ENCODE assay signal across 8 mouse cellular contexts in the genomic region with DNA sequence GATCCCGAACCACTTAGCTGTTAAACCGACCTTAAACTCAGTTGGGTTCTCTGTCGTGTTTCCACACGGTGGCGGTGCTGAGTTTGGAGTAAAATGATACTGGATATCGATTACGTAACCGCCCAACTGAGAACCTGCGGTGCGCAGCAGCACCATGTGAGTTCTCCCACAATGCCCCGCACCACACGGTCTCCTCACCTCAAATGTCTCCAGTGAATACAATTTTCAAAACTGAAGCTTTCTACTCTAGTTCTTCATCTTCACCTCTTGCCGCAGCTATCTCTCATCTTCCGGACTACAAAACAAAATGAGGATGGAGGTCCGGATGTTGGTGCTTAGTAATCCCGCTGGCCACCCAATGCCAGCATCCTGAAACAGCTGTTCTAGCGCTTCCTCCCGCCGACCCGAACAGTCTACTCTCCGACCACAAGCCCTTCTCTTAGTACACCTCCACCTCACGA. TPM values are rescaled to one million over a fixed set of nuclear protein-coding genes. Genes with fewer than 3 reads are reported as not detected.
DNase-seq lines count a peak whose midpoint lies in the region; ATAC-seq lines count a peak whose summit lies in the region.

No protein-coding gene starts in this region.

- peak overlapping the region; percentile 85 for H3K27ac ChIP-seq in forebrain, embryonic 10.5 days
- H3K27ac ChIP-seq in heart, embryonic 15.5 days, result no peak overlapping the region
- no peak overlapping the region for H3K27ac ChIP-seq in liver, embryonic 12.5 days
- H3K27ac ChIP-seq in stomach, embryonic 14.5 days (ENCODE audit: low read length), result no peak overlapping the region

- peak; percentile 65 to 81 for DNase-seq in CD8-positive naive resting alpha-beta T cell, adult 2 months (ENCODE audit: low read depth in 2 of 2, low spot score in 2 of 2)
- peak; percentile 68 for DNase-seq in c-Kit-positive CD71-negative TER-119-negative erythroid progenitor cells, embryonic 14.5 days (ENCODE audit: low read depth)
- peak; percentile 80 for DNase-seq in forebrain, embryonic 10.5 days (ENCODE audit: extremely low spot score, low spot score)
- DNase-seq in kidney, postnatal 14 days, result peak; percentile 87
- DNase-seq in natural killer cell, adult 2 months (ENCODE audit: low spot score in 2 of 2), result peak; percentile 67 to 80

- peaks cover 10% of the 10 kb centered on the region for H3K27me3 ChIP-seq in forebrain, embryonic 10.5 days (ENCODE audit: poor library complexity, severe bottlenecking)
- H3K27me3 ChIP-seq in heart, embryonic 15.5 days, result peaks cover 11% of the 10 kb centered on the region; the same call in 1 of the 2 replicates
- H3K27me3 ChIP-seq in liver, embryonic 12.5 days (replicated peaks), result peaks cover 4% of the 10 kb centered on the region; the same call in 1 of the 2 replicates
- H3K27me3 ChIP-seq in stomach, embryonic 14.5 days (ENCODE audit: control insufficient read depth, insufficient read depth, low read length), result no peaks in the 10 kb centered on the region

- peak overlapping the region; percentile 77 for H3K4me2 ChIP-seq in heart, embryonic 15.5 days
- H3K4me2 ChIP-seq in liver, embryonic 12.5 days, result peak overlapping the region; percentile 76
- H3K4me2 ChIP-seq in stomach, embryonic 14.5 days (replicated peaks; ENCODE audit: low read depth, low read length), result peak overlapping the region; percentile 64

- no peaks in the 10 kb centered on the region for H3K36me3 ChIP-seq in forebrain, embryonic 10.5 days (replicated peaks)
- H3K36me3 ChIP-seq in heart, embryonic 15.5 days, result no peaks in the 10 kb centered on the region
- no peaks in the 10 kb centered on the region for H3K36me3 ChIP-seq in liver, embryonic 12.5 days
- H3K36me3 ChIP-seq in stomach, embryonic 14.5 days (ENCODE audit: control insufficient read depth, insufficient read depth, low read length), result no peaks in the 10 kb centered on the region

- peaks cover 10% of the 10 kb centered on the region for H3K4me1 ChIP-seq in forebrain, embryonic 10.5 days
- H3K4me1 ChIP-seq in heart, embryonic 15.5 days (replicated peaks), result peaks cover 10% of the 10 kb centered on the region; the same call in 1 of the 2 replicates
- H3K4me1 ChIP-seq in liver, embryonic 12.5 days, result peaks cover 14% of the 10 kb centered on the region
- no peaks in the 10 kb centered on the region for H3K4me1 ChIP-seq in stomach, embryonic 14.5 days (ENCODE audit: control insufficient read depth, insufficient read depth, low read length)

- H3K9ac ChIP-seq in heart, embryonic 15.5 days, result 0 out of 2 replicates have a peak overlapping the region, but pooled peaks have one; percentile 12
- peak overlapping the region; percentile 57 for H3K9ac ChIP-seq in liver, embryonic 12.5 days
- H3K9ac ChIP-seq in stomach, embryonic 14.5 days (replicated peaks; ENCODE audit: low read depth, low read length), result no peak overlapping the region

- no peak for ATAC-seq in heart, embryonic 15.5 days (replicated peaks; ENCODE audit: insufficient number of reproducible peaks, insufficient read depth, low FRiP score, low read depth)
- ATAC-seq in liver, embryonic 12.5 days, result peak; percentile 63
- peak; percentile 50; the same call in 1 of the 2 replicates for ATAC-seq in stomach, embryonic 14.5 days (ENCODE audit: insufficient number of reproducible peaks, insufficient read depth, low FRiP score, low read depth)

- H3K9me3 ChIP-seq in forebrain, embryonic 10.5 days, result no peaks in the 10 kb centered on the region
- H3K9me3 ChIP-seq in heart, embryonic 15.5 days (replicated peaks), result no peaks in the 10 kb centered on the region
- H3K9me3 ChIP-seq in liver, embryonic 12.5 days (replicated peaks), result no peaks in the 10 kb centered on the region
- H3K9me3 ChIP-seq in stomach, embryonic 14.5 days (ENCODE audit: control insufficient read depth, low read depth, low read length), result no peaks in the 10 kb centered on the region

- peak overlapping the region; percentile 61 for H3K4me3 ChIP-seq in forebrain, embryonic 10.5 days
- peak overlapping the region; percentile 48 for H3K4me3 ChIP-seq in heart, embryonic 15.5 days
- H3K4me3 ChIP-seq in liver, embryonic 12.5 days, result peak overlapping the region; percentile 55
- H3K4me3 ChIP-seq in stomach, embryonic 14.5 days (ENCODE audit: low read depth, low read length), result peak overlapping the region; percentile 25

- WGBS in forebrain, embryonic 10.5 days, result 2% methylated on average over 22 of the region's 22 CpGs
- WGBS in heart, embryonic 15.5 days, result 3% methylated on average over 22 of the region's 22 CpGs
- WGBS in liver, embryonic 12.5 days (ENCODE audit: insufficient replicate concordance), result 2% methylated on average over 22 of the region's 22 CpGs
- WGBS in stomach, embryonic 14.5 days, result 2% methylated on average over 22 of the region's 22 CpGs

RNA-seq across cellular contexts. Expression of gene Snrpf, which starts 4.5 kb away (rescaled TPM):
- polyA plus RNA-seq in forebrain, embryonic 10.5 days (2016; fragmentation: Nextera tagmentation; extraction: Ambion mirVana), result 202 and 205 TPM in 2 replicates
- polyA plus RNA-seq in heart, embryonic 15.5 days (2015; fragmentation: Nextera tagmentation; extraction: Ambion mirVana), result 60.5 and 69.9 TPM in 2 replicates
- polyA plus RNA-seq in liver, embryonic 12.5 days (2016; fragmentation: Nextera tagmentation; extraction: Ambion mirVana), result 121 and 128 TPM in 2 replicates
- polyA plus RNA-seq in stomach, embryonic 14.5 days (2014; fragmentation: Nextera tagmentation; extraction: Ambion mirVana), result 131 and 146 TPM in 2 replicates

RNA-seq across cellular contexts. Expression of gene Ntn4, which starts 46.4 kb away (rescaled TPM):
- polyA plus RNA-seq in forebrain, embryonic 10.5 days (2016; fragmentation: Nextera tagmentation; extraction: Ambion mirVana), result 0.84 and 1.1 TPM in 2 replicates
- polyA plus RNA-seq in heart, embryonic 15.5 days (2015; fragmentation: Nextera tagmentation; extraction: Ambion mirVana), result 1.9 and 2.6 TPM in 2 replicates
- 0.17 and 0.26 TPM in 2 replicates for polyA plus RNA-seq in liver, embryonic 12.5 days (2016; fragmentation: Nextera tagmentation; extraction: Ambion mirVana)
- polyA plus RNA-seq in stomach, embryonic 14.5 days (2014; fragmentation: Nextera tagmentation; extraction: Ambion mirVana), result 0.35 and 0.62 TPM in 2 replicates

RNA-seq across cellular contexts. Expression of gene Ccdc38, which starts 53.6 kb away (rescaled TPM):
- 0.43 and 0.46 TPM in 2 replicates for polyA plus RNA-seq in forebrain, embryonic 10.5 days (2016; fragmentation: Nextera tagmentation; extraction: Ambion mirVana)
- 0.10 and 0.14 TPM in 2 replicates for polyA plus RNA-seq in heart, embryonic 15.5 days (2015; fragmentation: Nextera tagmentation; extraction: Ambion mirVana)
- polyA plus RNA-seq in liver, embryonic 12.5 days (2016; fragmentation: Nextera tagmentation; extraction: Ambion mirVana), result 0.14 and 0.29 TPM in 2 replicates
- 0.80 and 2.6 TPM in 2 replicates for polyA plus RNA-seq in stomach, embryonic 14.5 days (2014; fragmentation: Nextera tagmentation; extraction: Ambion mirVana)

RNA-seq across cellular contexts. Expression of gene Amdhd1, which starts 54.2 kb away (rescaled TPM):
- 0.24 and 0.28 TPM in 2 replicates for polyA plus RNA-seq in forebrain, embryonic 10.5 days (2016; fragmentation: Nextera tagmentation; extraction: Ambion mirVana)
- polyA plus RNA-seq in heart, embryonic 15.5 days (2015; fragmentation: Nextera tagmentation; extraction: Ambion mirVana), result 0.18 and 0.28 TPM in 2 replicates
- 6.3 and 6.9 TPM in 2 replicates for polyA plus RNA-seq in liver, embryonic 12.5 days (2016; fragmentation: Nextera tagmentation; extraction: Ambion mirVana)
- polyA plus RNA-seq in stomach, embryonic 14.5 days (2014; fragmentation: Nextera tagmentation; extraction: Ambion mirVana), result 0.77 and 0.94 TPM in 2 replicates
